Mouse (Mus musculus): ENCODE data around the gene Mad2l1bp.

GRCm38 (mm10) chr17:46115489-46115888 lies 37.9 kb downstream of the Mad2l1bp start:
- TF ChIP-seq CTCF (IDR thresholded peaks at IDR 0.05; ENCODE audit: borderline replicate concordance, control insufficient read depth, extremely low read depth, insufficient read depth, low read length, poor library complexity) = no peak
- no peak for TF ChIP-seq POLR2A (IDR thresholded peaks at IDR 0.05; ENCODE audit: control insufficient read depth, extremely low read depth, insufficient read depth, low read length, poor library complexity)

Data from thymus, adult 2 months (tissue).